ENCODE assay signal across 28 mouse cellular contexts in genomic region chr10:80092690-80093089, GRCm38 (mm10). TPM values are rescaled to one million over a fixed set of nuclear protein-coding genes. Genes with fewer than 3 reads are reported as not detected.
DNase-seq lines count a peak whose midpoint lies in the region; ATAC-seq and TF ChIP-seq lines count a peak whose summit lies in the region.
"Had no signal": no experiment of that assay in that cellular context is flagged by ENCODE, and none has a peak within 500 bp of the region (broad histone marks: within the 10 kb centered on the region; RNA-seq: fewer than 3 reads in every experiment).

No protein-coding gene starts in this region.

- WGBS in heart, embryonic 12.5 days = 84% methylated on average over 5 of the region's 5 CpGs
- 74% methylated on average over 5 of the region's 5 CpGs for WGBS in kidney, postnatal 0 days
- WGBS in kidney, embryonic 15.5 days = 76% methylated on average over 5 of the region's 5 CpGs

- peak overlapping the region; percentile 11; the same call in 1 of the 2 replicates for H3K9ac ChIP-seq in heart, embryonic 12.5 days
- H3K9ac ChIP-seq in kidney, postnatal 0 days (ENCODE audit: low read depth, low read length) = no peak overlapping the region
- H3K9ac ChIP-seq in kidney, embryonic 15.5 days = no peak overlapping the region
- H3K9ac ChIP-seq: embryonic facial prominence, embryonic 15.5 days; forebrain, embryonic 13.5 days; intestine, embryonic 15.5 days; limb, embryonic 15.5 days; midbrain, embryonic 15.5 days; neural tube, embryonic 15.5 days had no signal

- H3K27me3 ChIP-seq in heart, embryonic 12.5 days (replicated peaks) = no peaks in the 10 kb centered on the region
- H3K27me3 ChIP-seq in kidney, postnatal 0 days (ENCODE audit: insufficient read depth, low read length) = no peaks in the 10 kb centered on the region
- H3K27me3 ChIP-seq in kidney, embryonic 15.5 days = no peaks in the 10 kb centered on the region
- H3K27me3 ChIP-seq in megakaryocyte, embryonic 14.5 days (replicated peaks) = no peaks in the 10 kb centered on the region
- H3K27me3 ChIP-seq: embryonic facial prominence, embryonic 15.5 days; forebrain, embryonic 13.5 days; intestine, embryonic 15.5 days; limb, embryonic 15.5 days; midbrain, embryonic 15.5 days; neural tube, embryonic 15.5 days had no signal

- H3K9me3 ChIP-seq in heart, embryonic 12.5 days (replicated peaks) = no peaks in the 10 kb centered on the region
- no peaks in the 10 kb centered on the region for H3K9me3 ChIP-seq in kidney, postnatal 0 days (replicated peaks; ENCODE audit: low read length)
- no peaks in the 10 kb centered on the region for H3K9me3 ChIP-seq in kidney, embryonic 15.5 days (replicated peaks)
- no peaks in the 10 kb centered on the region for H3K9me3 ChIP-seq in megakaryocyte, embryonic 14.5 days
- H3K9me3 ChIP-seq: embryonic facial prominence, embryonic 10.5 days; embryonic facial prominence, embryonic 15.5 days; forebrain, embryonic 13.5 days; G1E; intestine, embryonic 15.5 days; limb, embryonic 15.5 days; midbrain, embryonic 10.5 days; midbrain, embryonic 15.5 days; neural tube, embryonic 15.5 days had no signal

- H3K4me2 ChIP-seq in heart, embryonic 12.5 days = no peak overlapping the region
- H3K4me2 ChIP-seq in kidney, postnatal 0 days (ENCODE audit: low read length) = no peak overlapping the region
- no peak overlapping the region for H3K4me2 ChIP-seq in kidney, embryonic 15.5 days
- H3K4me2 ChIP-seq: embryonic facial prominence, embryonic 15.5 days; forebrain, embryonic 13.5 days; intestine, embryonic 15.5 days; limb, embryonic 15.5 days; midbrain, embryonic 15.5 days; neural tube, embryonic 15.5 days had no signal

- TF ChIP-seq CTCF in kidney, postnatal 0 days (IDR thresholded peaks at IDR 0.05; ENCODE audit: low read depth) = no peak

- ATAC-seq in heart, embryonic 12.5 days (ENCODE audit: insufficient number of reproducible peaks, low FRiP score) = no peak
- no peak for ATAC-seq in kidney, postnatal 0 days (replicated peaks; ENCODE audit: low FRiP score, low read depth)
- no peak for ATAC-seq in kidney, embryonic 15.5 days (replicated peaks; ENCODE audit: low FRiP score)
- ATAC-seq in megakaryocyte, adult 5-6 weeks (ENCODE audit: poor library complexity, severe bottlenecking) = no peak
- ATAC-seq: forebrain, embryonic 13.5 days; hindbrain, postnatal 0 days; intestine, embryonic 15.5 days; midbrain, embryonic 15.5 days had no signal

- peaks cover 4% of the 10 kb centered on the region for H3K36me3 ChIP-seq in heart, embryonic 12.5 days
- H3K36me3 ChIP-seq in kidney, postnatal 0 days (ENCODE audit: insufficient read depth, low read length) = no peaks in the 10 kb centered on the region
- H3K36me3 ChIP-seq in kidney, embryonic 15.5 days = no peaks in the 10 kb centered on the region
- peaks cover 82% of the 10 kb centered on the region for H3K36me3 ChIP-seq in megakaryocyte, embryonic 14.5 days (replicated peaks; ENCODE audit: low read length)
- H3K36me3 ChIP-seq: intestine, embryonic 15.5 days; midbrain, embryonic 15.5 days; neural tube, embryonic 15.5 days had no signal

- H3K27ac ChIP-seq in heart, embryonic 12.5 days (ENCODE audit: poor library complexity, severe bottlenecking) = no peak overlapping the region
- H3K27ac ChIP-seq in kidney, postnatal 0 days = peak overlapping the region; percentile 31; the same call in 1 of the 2 replicates
- H3K27ac ChIP-seq in kidney, embryonic 15.5 days = no peak overlapping the region
- H3K27ac ChIP-seq: embryonic facial prominence, embryonic 15.5 days; forebrain, embryonic 13.5 days; hindbrain, postnatal 0 days; intestine, embryonic 15.5 days; limb, embryonic 15.5 days; macrophage; midbrain, embryonic 10.5 days; midbrain, embryonic 15.5 days; neural tube, embryonic 15.5 days had no signal

- DNase-seq in heart, adult 9 months (ENCODE audit: low spot score in 2 of 2) = no peak
- no peak for DNase-seq in kidney, postnatal 0 days (ENCODE audit: low spot score)
- peak; percentile 54 to 64 for DNase-seq in lung, adult 18-20 months
- no peak for DNase-seq in lung, postnatal 36 days
- DNase-seq: adrenal gland, adult 8-10 months; cerebellum, adult 8-10 months; cerebellum, postnatal 25 days; gastrocnemius, postnatal 10 days; heart, postnatal 14 days; kidney, adult 8-10 months; retina, postnatal 1 day; right cerebral cortex, postnatal 14 days; thymus, postnatal 4 days had no signal

- no peak overlapping the region for H3K4me3 ChIP-seq in heart, embryonic 12.5 days
- H3K4me3 ChIP-seq in kidney, postnatal 0 days (replicated peaks; ENCODE audit: low read depth, low read length) = no peak overlapping the region
- no peak overlapping the region for H3K4me3 ChIP-seq in kidney, embryonic 15.5 days (replicated peaks)
- H3K4me3 ChIP-seq in megakaryocyte, embryonic 14.5 days (replicated peaks) = peak overlapping the region; percentile 40
- H3K4me3 ChIP-seq: embryonic facial prominence, embryonic 10.5 days; embryonic facial prominence, embryonic 15.5 days; forebrain, embryonic 13.5 days; intestine, embryonic 15.5 days; limb, embryonic 15.5 days; midbrain, embryonic 10.5 days; midbrain, embryonic 15.5 days; neural tube, embryonic 15.5 days had no signal

- peaks cover 59% of the 10 kb centered on the region for H3K4me1 ChIP-seq in heart, embryonic 12.5 days (replicated peaks)
- peaks cover 32% of the 10 kb centered on the region for H3K4me1 ChIP-seq in kidney, postnatal 0 days (replicated peaks; ENCODE audit: insufficient read depth, low read length)
- H3K4me1 ChIP-seq in kidney, embryonic 15.5 days = peaks cover 53% of the 10 kb centered on the region
- peaks cover 96% of the 10 kb centered on the region for H3K4me1 ChIP-seq in megakaryocyte, embryonic 14.5 days
- H3K4me1 ChIP-seq: midbrain, embryonic 15.5 days had no signal

RNA-seq across cellular contexts. Expression of gene Sbno2, which starts 12.7 kb away (rescaled TPM):
- 13.0 and 14.6 TPM in 2 replicates for polyA plus RNA-seq in heart, embryonic 12.5 days (2016; fragmentation: Nextera tagmentation; extraction: Ambion mirVana)
- polyA plus RNA-seq in kidney, postnatal 0 days (2015; fragmentation: Nextera tagmentation; extraction: Ambion mirVana) = 9.6 and 10.5 TPM in 2 replicates
- polyA plus RNA-seq in kidney, embryonic 15.5 days (2015; fragmentation: Nextera tagmentation; extraction: Ambion mirVana) = 14.4 and 16.2 TPM in 2 replicates
- 151 and 347 TPM in 2 replicates for polyA plus RNA-seq in megakaryocyte, embryonic 14.5 days (2012; ENCODE audit: insufficient read depth, low replicate concordance)
- 32.4 and 33.0 TPM in 2 replicates for total RNA-seq in megakaryocyte, adult 5-6 weeks (2015)
- total RNA-seq in megakaryocyte, adult 5-6 weeks (2017) = 41.9 and 46.7 TPM in 2 replicates

RNA-seq across cellular contexts. Expression of gene Stk11, which starts 22.9 kb away (rescaled TPM):
- 10.8 and 13.8 TPM in 2 replicates for polyA plus RNA-seq in heart, embryonic 12.5 days (2016; fragmentation: Nextera tagmentation; extraction: Ambion mirVana)
- 14.2 and 15.1 TPM in 2 replicates for polyA plus RNA-seq in kidney, postnatal 0 days (2015; fragmentation: Nextera tagmentation; extraction: Ambion mirVana)
- 15.0 and 22.4 TPM in 2 replicates for polyA plus RNA-seq in kidney, embryonic 15.5 days (2015; fragmentation: Nextera tagmentation; extraction: Ambion mirVana)
- 153 and 200 TPM in 2 replicates for polyA plus RNA-seq in megakaryocyte, embryonic 14.5 days (2012; ENCODE audit: insufficient read depth, low replicate concordance)
- total RNA-seq in megakaryocyte, adult 5-6 weeks (2015) = 58.0 and 60.7 TPM in 2 replicates
- 142 and 146 TPM in 2 replicates for total RNA-seq in megakaryocyte, adult 5-6 weeks (2017)

RNA-seq across cellular contexts. Expression of gene Gpx4, which starts 45.7 kb away (rescaled TPM):
- 677 and 717 TPM in 2 replicates for polyA plus RNA-seq in heart, embryonic 12.5 days (2016; fragmentation: Nextera tagmentation; extraction: Ambion mirVana)
- 901 and 946 TPM in 2 replicates for polyA plus RNA-seq in kidney, postnatal 0 days (2015; fragmentation: Nextera tagmentation; extraction: Ambion mirVana)
- 581 and 603 TPM in 2 replicates for polyA plus RNA-seq in kidney, embryonic 15.5 days (2015; fragmentation: Nextera tagmentation; extraction: Ambion mirVana)
- polyA plus RNA-seq in megakaryocyte, embryonic 14.5 days (2012; ENCODE audit: insufficient read depth, low replicate concordance) = 3,942 and 9,172 TPM in 2 replicates
- total RNA-seq in megakaryocyte, adult 5-6 weeks (2015) = 259 and 303 TPM in 2 replicates
- total RNA-seq in megakaryocyte, adult 5-6 weeks (2017) = 375 and 378 TPM in 2 replicates

RNA-seq across cellular contexts. Expression of gene Atp5d, which starts 45.7 kb away (rescaled TPM):
- 827 and 861 TPM in 2 replicates for polyA plus RNA-seq in heart, embryonic 12.5 days (2016; fragmentation: Nextera tagmentation; extraction: Ambion mirVana)
- 936 and 986 TPM in 2 replicates for polyA plus RNA-seq in kidney, postnatal 0 days (2015; fragmentation: Nextera tagmentation; extraction: Ambion mirVana)
- 594 and 612 TPM in 2 replicates for polyA plus RNA-seq in kidney, embryonic 15.5 days (2015; fragmentation: Nextera tagmentation; extraction: Ambion mirVana)
- 1,192 and 1,533 TPM in 2 replicates for polyA plus RNA-seq in megakaryocyte, embryonic 14.5 days (2012; ENCODE audit: insufficient read depth, low replicate concordance)
- total RNA-seq in megakaryocyte, adult 5-6 weeks (2015) = 161 and 162 TPM in 2 replicates
- total RNA-seq in megakaryocyte, adult 5-6 weeks (2017) = 31.0 and 34.7 TPM in 2 replicates

RNA-seq across cellular contexts. Expression of gene Cbarp, which starts 47.9 kb away (rescaled TPM):
- 1.7 and 3.6 TPM in 2 replicates for polyA plus RNA-seq in heart, embryonic 12.5 days (2016; fragmentation: Nextera tagmentation; extraction: Ambion mirVana)
- 4.7 and 6.4 TPM in 2 replicates for polyA plus RNA-seq in kidney, postnatal 0 days (2015; fragmentation: Nextera tagmentation; extraction: Ambion mirVana)
- 5.7 and 6.1 TPM in 2 replicates for polyA plus RNA-seq in kidney, embryonic 15.5 days (2015; fragmentation: Nextera tagmentation; extraction: Ambion mirVana)
- polyA plus RNA-seq in megakaryocyte, embryonic 14.5 days (2012; ENCODE audit: insufficient read depth, low replicate concordance) = 4.8 and 11.7 TPM in 2 replicates
- total RNA-seq in megakaryocyte, adult 5-6 weeks (2015) = 1.6 and 2.2 TPM in 2 replicates
- total RNA-seq in megakaryocyte, adult 5-6 weeks (2017) = 1.4 TPM in 1 of 2 replicates, not detected in the other

Comparison
In these comparisons a context has a peak if more than half of its experiments do, and no peak if none do; other contexts are left out.
1. DNase-seq: peak in lung, adult 18-20 months (2 of 2); none in heart, adult 9 months (0 of 2), kidney, postnatal 0 days (single experiment) and lung, postnatal 36 days (single experiment).